Mouse (Mus musculus) erythroblast, embryonic 14.5 days (primary cell): ENCODE data around the gene Gm28044. TPM values are rescaled to one million over a fixed set of nuclear protein-coding genes. Genes with fewer than 3 reads are reported as not detected.
"Not testable (repeated sequence)": the region's sequence is repeated elsewhere in the genome, so short reads cannot be mapped to it uniquely, and the experiment has no call there.

Experiments used
- H3K27me3 ChIP-seq: 2 replicates; pipeline ENCODE4 v1.6.1; 2012; ENCODE audit warnings: inconsistent platforms; ENCODE audit not compliant: control insufficient read depth
- H3K36me3 ChIP-seq: 2 replicates; pipeline ENCODE4 v1.6.1; 2012; ENCODE audit warnings: mild to moderate bottlenecking, inconsistent platforms; ENCODE audit not compliant: control insufficient read depth
- H3K4me1 ChIP-seq: 2 replicates; pipeline ENCODE4 v1.6.1; 2012; ENCODE audit warnings: inconsistent platforms; ENCODE audit not compliant: control insufficient read depth
- H3K4me3 ChIP-seq: replicated peaks from 2 replicates; pipeline ENCODE3; 2012; ENCODE audit warnings: moderate library complexity, mild to moderate bottlenecking, inconsistent platforms
- H3K9me3 ChIP-seq: 2 replicates; pipeline ENCODE4 v1.6.1; 2012; ENCODE audit warnings: low read length, inconsistent platforms, mixed read lengths; ENCODE audit not compliant: control insufficient read depth
- GATA1 ChIP-seq: IDR thresholded peaks from 2 replicates; pipeline ENCODE4 v1.6.1; 2012; ENCODE audit warnings: low read length, inconsistent platforms, mixed read lengths
- TAL1 ChIP-seq: IDR thresholded peaks from 3 replicates; pipeline ENCODE4 v1.6.1; 2012; ENCODE audit warnings: low read length, inconsistent platforms, mixed read lengths
- polyA plus RNA-seq: library from polyadenylated mRNA; stranded (reverse); fragments of >175 nt; gene quantifications from 2 replicates; pipeline ENCODE4 v1.2.3, GENCODE M21; 2012

The Gm28044 gene
- not detected in 2 replicates for polyA plus RNA-seq

GRCm38 (mm10) chr13:67360131-67360744 is at the start of gene Gm28044, which contains the start of gene Zfp953:
TSS of gene Gm28044 (minus strand) at chr13:67360536.
TSS of gene Zfp953 (minus strand) at chr13:67360605.
- H3K4me1 ChIP-seq: peaks cover 21% of the 10 kb centered on the region
- no peaks in the 10 kb centered on the region for H3K9me3 ChIP-seq
- H3K27me3 ChIP-seq: no peaks in the 10 kb centered on the region
- peak within 1 kb of the TSS; percentile 73 for H3K4me3 ChIP-seq
- no peaks in the 10 kb centered on the region for H3K36me3 ChIP-seq
- TF ChIP-seq GATA1 (no peak), TAL1 (no peak)

GRCm38 (mm10) chr13:67399183-67399903 is 39.0 kb upstream of the Gm28044 start, which contains the start of gene Zfp429:
TSS of gene Zfp429 (minus strand) at chr13:67399819.
- H3K36me3 ChIP-seq, H3K4me1 ChIP-seq, H3K27me3 ChIP-seq, H3K9me3 ChIP-seq: not testable (repeated sequence)
- peak within 1 kb of the TSS; percentile 64 for H3K4me3 ChIP-seq

GRCm38 (mm10) chr13:67376255-67376654 is 15.9 kb upstream of the Gm28044 start:
- not testable (repeated sequence) for H3K9me3 ChIP-seq, H3K4me1 ChIP-seq, H3K4me3 ChIP-seq, H3K36me3 ChIP-seq, H3K27me3 ChIP-seq

GRCm38 (mm10) chr13:67375050-67375911 is 14.9 kb upstream of the Gm28044 start, which contains the start of the genes Gm28041 and Zfp456:
TSS of gene Gm28041 (minus strand) at chr13:67375733.
TSS of gene Zfp456 (minus strand) at chr13:67375810.
- not testable (repeated sequence) for H3K4me1 ChIP-seq, H3K9me3 ChIP-seq, H3K36me3 ChIP-seq, H3K27me3 ChIP-seq
- peak within 1 kb of the TSS; percentile 58 for H3K4me3 ChIP-seq

- Histone ChIP-seq H3K9me3 (no peaks in the 10 kb centered on the region), H3K27me3 (no peaks in the 10 kb centered on the region), H3K36me3 (no peaks in the 10 kb centered on the region), H3K4me3 (no peak overlapping the region), H3K4me1 (no peaks in the 10 kb centered on the region)
- no peak for TF ChIP-seq GATA1
- no peak for TF ChIP-seq TAL1
Observed at GRCm38 (mm10) chr13:67351854-67352253, 8.5 kb downstream of the Gm28044 start.

- peaks cover 17% of the 10 kb centered on the region for H3K36me3 ChIP-seq
- H3K4me3 ChIP-seq: no peak overlapping the region
- no peaks in the 10 kb centered on the region for H3K9me3 ChIP-seq
- H3K4me1 ChIP-seq: no peaks in the 10 kb centered on the region
- H3K27me3 ChIP-seq: no peaks in the 10 kb centered on the region
- TF ChIP-seq GATA1: no peak
- TF ChIP-seq TAL1: no peak
Observed at GRCm38 (mm10) chr13:67343422-67343821, 16.9 kb downstream of the Gm28044 start.

- TF ChIP-seq TAL1 (no peak), GATA1 (no peak)
- Histone ChIP-seq H3K27me3 (no peaks in the 10 kb centered on the region), H3K36me3 (no peaks in the 10 kb centered on the region), H3K4me1 (peaks cover 12% of the 10 kb centered on the region), H3K4me3 (peak overlapping the region; percentile 69), H3K9me3 (0 out of 2 replicates have a peak, but pooled peaks cover 3% of the 10 kb centered on the region)
Observed at GRCm38 (mm10) chr13:67332877-67333276, 27.5 kb downstream of the Gm28044 start.

GRCm38 (mm10) chr13:67332019-67332724 is 28.2 kb downstream of the Gm28044 start, which contains the start of gene Zfp595:
TSS of gene Zfp595 (minus strand) at chr13:67332570.
- H3K27me3 ChIP-seq: no peaks in the 10 kb centered on the region
- H3K36me3 ChIP-seq: no peaks in the 10 kb centered on the region
- peaks cover 12% of the 10 kb centered on the region for H3K4me1 ChIP-seq
- H3K9me3 ChIP-seq: 0 out of 2 replicates have a peak, but pooled peaks cover 3% of the 10 kb centered on the region
- no peak for TF ChIP-seq TAL1
- TF ChIP-seq GATA1: no peak
- peak within 1 kb of the TSS; percentile 69 for H3K4me3 ChIP-seq
